Mouse (Mus musculus) E14TG2a.4 (cell line): ENCODE results near the gene Gmds.

Experiments used
- H3K27me3 ChIP-seq: 2 replicates; pipeline ENCODE4 v1.6.1; 2014; ENCODE audit warnings: low read length, control low read depth; ENCODE audit not compliant: insufficient read depth
- H3K36me3 ChIP-seq: 2 replicates; pipeline ENCODE4 v1.6.1; 2014; ENCODE audit warnings: low read length, control low read depth; ENCODE audit not compliant: insufficient read depth
- H3K4me1 ChIP-seq: replicated peaks from 2 replicates; pipeline ENCODE4 v1.6.1; 2014; ENCODE audit warnings: low read depth, low read length, control low read depth
- H3K4me3 ChIP-seq: replicated peaks from 2 replicates; pipeline ENCODE4 v1.5.1; 2014; ENCODE audit warnings: mild to moderate bottlenecking, low read length
- H3K9me3 ChIP-seq: 2 replicates; pipeline ENCODE4 v1.6.1; 2014; ENCODE audit warnings: low read length, control low read depth
- CTCF ChIP-seq: conservative IDR thresholded peaks from 2 replicates; pipeline ENCODE4 v1.5.1; 2014; ENCODE audit warnings: low read length
- NANOG ChIP-seq: IDR thresholded peaks from 2 replicates; pipeline ENCODE4 v1.6.1; 2014; ENCODE audit warnings: borderline replicate concordance, low read length, mixed read lengths
- POU5F1 ChIP-seq: IDR thresholded peaks from 2 replicates; pipeline ENCODE4 v1.6.1; 2014; ENCODE audit warnings: low read length, borderline replicate concordance

The Gmds gene

DNA sequence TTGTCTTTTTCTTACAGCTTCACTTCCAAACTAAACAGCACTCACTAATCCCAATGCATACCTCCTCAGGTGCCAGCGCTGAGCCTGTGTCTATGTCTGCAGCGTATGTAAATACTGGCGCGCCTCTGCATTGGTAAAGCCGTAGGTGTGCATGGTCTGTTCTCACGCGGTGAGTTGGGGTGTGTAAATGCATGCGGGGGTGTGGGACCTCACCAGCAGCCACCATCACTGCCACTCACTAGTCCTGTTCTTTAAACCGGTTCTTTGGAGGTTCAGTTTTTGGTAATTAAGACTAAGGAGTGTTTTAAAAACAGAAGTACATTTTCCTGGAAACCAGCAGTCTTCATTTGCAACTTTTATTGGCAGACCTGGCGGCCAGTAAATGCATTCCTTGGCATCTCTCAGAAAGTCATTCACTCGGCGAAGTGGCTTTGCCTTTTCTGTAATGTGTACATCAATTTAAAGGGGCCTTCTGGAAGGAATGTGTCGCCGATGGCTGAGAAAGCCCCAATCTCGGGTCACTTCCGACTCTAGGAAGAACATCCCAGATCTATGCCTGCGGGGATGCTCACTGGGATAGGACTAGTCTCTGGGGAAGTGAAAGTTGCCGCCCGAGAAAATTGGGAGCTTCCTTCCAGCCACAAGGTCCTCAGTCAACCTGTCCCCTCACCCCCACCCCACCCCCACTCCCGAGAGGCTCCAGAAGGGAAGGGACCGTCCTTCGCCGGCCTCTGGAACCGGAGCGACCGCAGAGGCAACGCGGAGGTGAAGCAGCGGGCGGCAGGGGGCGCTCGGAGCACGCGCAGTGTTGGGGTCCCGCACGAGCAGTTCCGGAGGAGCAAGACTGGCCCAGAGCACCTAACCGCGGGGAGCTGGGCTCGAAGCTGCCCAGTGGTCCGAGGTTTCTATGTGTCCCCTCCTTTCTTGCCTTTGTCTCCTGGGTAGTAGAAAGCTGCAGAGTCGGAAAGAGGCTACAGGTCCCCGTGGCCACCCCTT, 537.7 kb downstream of the Gmds start:
- TF ChIP-seq CTCF (no peak; the same call in 1 of the 2 replicates), NANOG (no peak), POU5F1 (no peak)
- H3K4me1 ChIP-seq = peaks cover 27% of the 10 kb centered on the region
- peak overlapping the region; percentile 62 for H3K4me3 ChIP-seq
- no peaks in the 10 kb centered on the region for H3K36me3 ChIP-seq
- H3K9me3 ChIP-seq = no peaks in the 10 kb centered on the region
- peaks cover 89% of the 10 kb centered on the region for H3K27me3 ChIP-seq

DNA sequence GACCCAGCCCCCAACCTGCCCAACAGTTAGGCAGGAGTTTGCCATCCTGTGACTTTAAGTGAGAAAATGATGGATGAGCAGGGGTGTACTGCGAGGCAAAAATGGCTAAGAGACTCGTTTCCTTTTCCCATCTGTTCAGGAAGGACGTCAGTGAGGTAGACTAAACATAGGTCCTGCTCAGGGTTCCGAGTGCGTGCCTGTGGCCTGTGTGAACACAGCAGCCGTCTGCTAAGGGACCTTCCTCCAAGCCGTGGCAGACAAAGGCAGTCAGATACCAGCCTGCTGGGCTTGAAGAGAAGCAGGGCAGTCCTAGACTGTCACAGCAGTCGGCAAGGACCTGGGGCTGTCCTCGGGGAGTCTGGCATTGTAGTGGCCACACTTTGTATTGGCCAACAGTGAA, 540.5 kb downstream of the Gmds start:
- H3K36me3 ChIP-seq = no peaks in the 10 kb centered on the region
- H3K4me1 ChIP-seq = peaks cover 16% of the 10 kb centered on the region
- no peak overlapping the region for H3K4me3 ChIP-seq
- no peaks in the 10 kb centered on the region for H3K9me3 ChIP-seq
- peaks cover 85% of the 10 kb centered on the region for H3K27me3 ChIP-seq
- TF ChIP-seq POU5F1 = no peak
- TF ChIP-seq NANOG = no peak
- TF ChIP-seq CTCF = no peak

DNA sequence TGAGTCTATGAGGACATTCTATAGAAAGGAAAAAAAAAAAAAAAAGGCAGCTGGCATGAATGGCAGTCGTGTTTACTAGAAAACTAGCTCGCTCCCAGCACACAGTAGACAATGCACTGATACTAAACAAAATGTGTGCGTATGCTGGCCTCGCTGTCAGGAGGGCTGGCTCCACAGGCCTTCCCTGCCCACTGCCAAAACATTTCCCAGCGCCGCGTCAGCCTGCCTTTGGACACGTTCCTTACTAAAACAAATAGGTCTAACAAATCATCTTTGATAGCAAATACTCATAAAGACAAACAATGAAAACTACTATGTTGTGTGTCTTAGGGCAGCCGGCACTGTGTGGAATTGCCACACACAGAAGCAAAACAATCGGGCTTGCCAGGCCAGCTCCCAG, 541.2 kb downstream of the Gmds start:
- no peak overlapping the region for H3K4me3 ChIP-seq
- no peak for TF ChIP-seq POU5F1
- TF ChIP-seq CTCF = no peak
- TF ChIP-seq NANOG = no peak

DNA sequence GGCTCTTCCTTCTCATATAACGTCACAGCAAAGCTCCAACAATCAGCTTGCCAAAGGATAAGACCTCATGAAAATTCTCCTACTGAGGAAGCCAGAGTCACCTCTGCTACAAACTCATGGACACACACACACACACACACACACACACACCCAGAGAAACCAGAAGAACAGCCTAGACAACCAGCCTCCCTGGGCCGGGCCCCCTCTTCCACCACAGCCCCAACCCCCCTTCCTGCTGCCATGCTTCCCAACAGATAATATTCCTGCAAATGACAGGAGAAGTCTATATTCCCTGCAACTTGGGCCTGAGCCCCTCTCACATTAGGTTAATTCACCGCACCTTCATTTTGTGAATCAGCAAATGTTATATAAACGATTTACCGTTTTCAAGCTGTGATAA, 545.4 kb downstream of the Gmds start:
- no peak overlapping the region for H3K4me3 ChIP-seq
- H3K4me1 ChIP-seq = no peaks in the 10 kb centered on the region
- H3K9me3 ChIP-seq = no peaks in the 10 kb centered on the region
- peaks cover 44% of the 10 kb centered on the region for H3K27me3 ChIP-seq
- no peak for TF ChIP-seq NANOG
- no peak for TF ChIP-seq POU5F1
- no peak for TF ChIP-seq CTCF
- no peaks in the 10 kb centered on the region for H3K36me3 ChIP-seq

More for the DNA sequence above, 541.2 kb downstream of the Gmds start:
- peaks cover 16% of the 10 kb centered on the region for H3K4me1 ChIP-seq
- peaks cover 79% of the 10 kb centered on the region for H3K27me3 ChIP-seq
- H3K9me3 ChIP-seq = no peaks in the 10 kb centered on the region
- H3K36me3 ChIP-seq = no peaks in the 10 kb centered on the region

DNA sequence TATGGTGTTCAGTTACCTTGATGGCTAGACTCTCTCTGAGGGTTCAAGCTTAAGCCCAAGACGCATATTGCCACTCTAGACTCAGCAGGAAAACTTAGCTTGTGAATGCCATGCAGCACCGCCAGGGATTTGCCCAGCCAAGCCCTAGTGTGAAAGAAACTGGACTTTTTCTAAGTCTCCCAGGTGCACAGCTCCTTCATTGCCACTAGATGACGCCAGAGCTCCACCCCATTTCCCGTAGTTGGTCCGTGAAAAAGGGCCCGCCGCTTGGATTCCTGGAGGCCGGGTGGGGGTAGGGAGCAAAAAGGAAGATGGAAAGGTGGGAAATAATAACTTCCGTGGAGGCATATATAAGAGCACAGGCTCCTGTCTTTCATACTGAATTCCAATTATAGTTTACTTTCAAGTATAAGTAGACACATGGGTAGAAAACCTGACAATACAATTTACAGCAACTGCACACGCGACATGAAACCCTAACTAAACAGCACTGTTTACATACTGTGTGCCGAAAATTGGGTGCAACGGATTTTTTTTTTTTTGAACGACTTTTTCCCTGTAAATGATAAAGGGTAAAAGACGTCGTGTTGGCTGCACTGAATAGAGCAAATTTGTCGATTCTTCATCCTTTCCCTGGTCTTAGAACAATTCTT, 545.9 kb downstream of the Gmds start:
- Histone ChIP-seq H3K9me3 (no peaks in the 10 kb centered on the region), H3K27me3 (peaks cover 39% of the 10 kb centered on the region), H3K36me3 (no peaks in the 10 kb centered on the region), H3K4me3 (no peak overlapping the region), H3K4me1 (no peaks in the 10 kb centered on the region)
- peak; percentile 100 for TF ChIP-seq CTCF
- no peak for TF ChIP-seq POU5F1

DNA sequence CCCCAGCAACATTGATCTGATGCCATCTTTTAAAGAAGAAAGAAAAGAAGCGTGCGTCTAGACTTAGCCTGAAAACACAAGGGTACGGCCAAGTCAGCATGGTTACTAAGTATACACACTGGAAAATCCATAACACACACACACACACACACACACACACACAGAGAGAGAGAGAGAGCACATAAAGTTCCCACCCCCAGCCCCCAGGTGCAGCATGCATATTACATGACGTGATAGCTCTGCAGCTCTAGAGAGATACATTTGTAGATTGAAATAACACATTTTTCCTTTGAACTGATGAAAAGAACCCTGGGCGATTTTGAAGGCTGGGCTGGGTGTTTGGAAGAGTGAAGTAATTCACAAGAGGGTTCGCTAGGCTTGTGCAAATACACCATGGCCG, 553.8 kb downstream of the Gmds start:
- Histone ChIP-seq H3K4me1 (peaks cover 3% of the 10 kb centered on the region), H3K9me3 (no peaks in the 10 kb centered on the region), H3K27me3 (peaks cover 30% of the 10 kb centered on the region), H3K4me3 (no peak overlapping the region), H3K36me3 (no peaks in the 10 kb centered on the region)
- no peak for TF ChIP-seq POU5F1
- no peak for TF ChIP-seq CTCF

DNA sequence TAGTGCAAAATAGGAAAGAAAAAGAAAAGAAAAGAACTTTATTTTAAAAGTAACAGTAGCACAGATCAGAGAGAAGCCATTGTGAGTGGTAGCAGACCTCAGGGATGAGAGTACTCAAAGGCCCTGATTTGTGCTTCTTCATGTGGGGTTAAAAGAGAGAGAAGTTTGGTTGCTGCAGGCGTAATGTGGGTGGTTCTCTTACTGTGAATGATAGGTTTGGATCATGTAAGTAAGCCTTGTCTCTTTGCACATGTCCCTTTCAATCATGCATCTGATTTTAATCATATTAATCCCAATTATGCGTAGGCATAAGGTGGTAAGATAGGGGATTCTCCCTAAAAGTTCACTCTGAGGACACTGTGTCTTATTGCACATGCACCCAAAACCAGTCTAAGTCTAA, 556.5 kb downstream of the Gmds start:
- Histone ChIP-seq H3K4me3 (no peak overlapping the region), H3K9me3 (no peaks in the 10 kb centered on the region), H3K36me3 (no peaks in the 10 kb centered on the region), H3K4me1 (peaks cover 11% of the 10 kb centered on the region), H3K27me3 (peaks cover 36% of the 10 kb centered on the region)
- no peak for TF ChIP-seq NANOG
- no peak for TF ChIP-seq POU5F1
- TF ChIP-seq CTCF = no peak

DNA sequence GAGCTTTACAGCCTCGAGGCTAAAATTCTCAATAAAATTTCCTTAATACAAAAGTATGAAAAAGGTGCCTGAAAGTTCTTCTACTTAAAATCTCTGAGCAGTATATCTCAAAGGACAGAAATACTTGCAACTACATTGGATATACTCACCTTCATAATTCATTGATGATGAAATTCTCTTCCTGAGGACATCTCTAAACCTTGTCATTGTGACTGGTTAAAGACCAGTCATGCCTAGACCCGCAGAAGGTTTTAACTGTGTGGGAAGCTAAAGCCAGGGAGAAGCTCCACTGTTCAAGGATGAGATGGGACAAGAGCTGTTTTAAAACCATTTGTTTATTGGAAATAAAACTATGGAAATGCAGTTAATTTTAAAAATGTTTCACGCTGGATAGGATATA, 558.2 kb downstream of the Gmds start:
- Histone ChIP-seq H3K36me3 (no peaks in the 10 kb centered on the region), H3K4me3 (no peak overlapping the region), H3K27me3 (peaks cover 30% of the 10 kb centered on the region), H3K4me1 (peaks cover 11% of the 10 kb centered on the region), H3K9me3 (no peaks in the 10 kb centered on the region)
- TF ChIP-seq NANOG (no peak), CTCF (no peak), POU5F1 (no peak)
